Mouse (Mus musculus): ENCODE results near the gene 4930539E08Rik. TPM values are rescaled to one million over a fixed set of nuclear protein-coding genes. Genes with fewer than 3 reads are reported as not detected.

4930539E08Rik gene
- total RNA-seq, 2 experiments from 2014 or later = 0.96 to 1.4 TPM

DNA sequence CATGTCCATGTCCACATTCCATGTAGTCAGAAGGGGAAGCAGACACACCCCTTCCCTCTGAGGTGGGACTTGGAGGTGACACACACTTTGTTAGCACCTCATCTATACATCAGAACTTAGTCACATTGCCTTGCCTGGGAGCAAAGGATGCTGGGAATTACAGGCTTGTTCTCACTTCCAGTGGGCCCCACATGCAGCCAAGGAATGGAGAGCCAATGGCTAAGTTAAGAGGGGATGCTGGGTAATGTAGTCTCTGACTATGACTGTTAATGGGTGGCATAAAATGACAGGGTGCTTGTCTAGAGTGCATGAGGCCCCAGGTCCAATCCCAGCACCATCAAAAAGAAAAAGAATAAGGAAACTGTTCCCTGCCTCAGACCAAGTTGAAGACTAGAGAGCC lies 48.2 kb downstream of the 4930539E08Rik start:
- ATAC-seq (replicated peaks; ENCODE audit: poor library complexity) = no peak

DNA sequence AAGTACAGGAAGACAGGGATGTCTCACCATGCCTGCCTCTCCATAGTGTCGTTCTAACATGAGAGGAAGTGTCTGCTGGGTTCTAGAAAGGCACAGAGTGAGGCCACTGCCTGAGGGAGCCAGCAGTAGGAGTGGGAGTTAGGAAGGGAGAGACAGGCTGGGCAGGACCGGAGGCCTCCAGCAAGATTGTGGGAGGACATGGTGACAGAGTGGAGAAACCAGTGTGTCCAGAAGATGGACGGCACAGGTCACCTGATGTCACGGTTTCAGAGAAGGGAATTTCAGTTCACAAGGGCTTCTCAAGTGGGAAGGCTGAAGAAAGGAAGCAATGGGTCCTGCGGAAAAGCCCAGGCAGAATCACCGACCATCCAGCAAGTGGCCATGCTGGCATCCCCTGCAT lies 50.7 kb downstream of the 4930539E08Rik start:
- no peak for ATAC-seq (replicated peaks; ENCODE audit: poor library complexity)

DNA sequence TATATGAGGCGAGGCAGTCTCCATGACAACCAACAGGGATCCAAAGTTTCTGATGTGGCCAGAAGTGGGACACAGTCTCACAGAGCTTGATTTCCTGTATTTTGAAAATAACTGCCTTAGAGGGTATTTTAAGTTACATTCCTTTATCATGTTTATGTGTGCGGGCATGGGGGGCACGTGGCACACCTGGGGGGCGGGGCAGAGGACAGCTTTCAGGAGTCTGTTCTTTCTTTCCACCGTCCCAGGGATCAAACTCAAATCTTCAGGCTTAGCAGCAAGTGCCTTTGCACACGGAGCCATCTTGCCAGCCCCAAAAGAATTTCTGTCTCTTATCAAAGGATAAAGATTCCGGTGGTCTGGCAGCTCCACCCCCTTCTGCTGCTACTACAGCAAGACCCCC lies 51.2 kb downstream of the 4930539E08Rik start:
- no peak for ATAC-seq (replicated peaks; ENCODE audit: poor library complexity)

- no peak for ATAC-seq (replicated peaks; ENCODE audit: poor library complexity)
Observed at GRCm38 (mm10) chr17:28858205-28858604, 56.9 kb downstream of the 4930539E08Rik start, which contains the start of gene Pnpla1. Gene Pnpla1 (plus strand): TSS chr17:28858411.

DNA sequence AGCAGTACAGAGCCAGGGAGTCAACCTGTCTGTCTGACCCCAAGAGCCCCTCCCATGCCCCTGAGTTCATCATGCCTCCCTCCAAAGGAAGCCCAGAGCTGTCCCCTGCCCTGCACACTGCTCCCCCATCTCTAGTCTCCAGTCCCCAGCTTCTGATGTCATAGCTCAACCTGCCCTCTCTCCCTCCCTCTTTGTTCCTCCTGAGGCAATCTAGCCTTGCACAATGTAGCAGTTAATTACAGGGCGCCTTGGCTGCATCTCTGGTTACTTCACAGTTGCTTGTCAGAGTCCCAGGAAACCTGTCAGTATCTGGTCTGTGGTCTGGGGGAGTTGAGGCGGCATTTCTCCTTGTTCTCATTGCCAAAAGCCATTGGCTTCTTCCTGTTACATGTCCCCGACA lies 59.1 kb downstream of the 4930539E08Rik start:
- peak; percentile 88 for ATAC-seq (replicated peaks; ENCODE audit: poor library complexity)

- peak; percentile 29; the same call in 1 of the 2 replicates for ATAC-seq (replicated peaks; ENCODE audit: poor library complexity)
Observed at GRCm38 (mm10) chr17:28855166-28855885, 59.8 kb downstream of the 4930539E08Rik start.

GRCm38 (mm10) chr17:28854377-28854776 lies 60.7 kb downstream of the 4930539E08Rik start:
- peak; percentile 54 for ATAC-seq (replicated peaks; ENCODE audit: poor library complexity)

GRCm38 (mm10) chr17:28850511-28850910 lies 64.6 kb downstream of the 4930539E08Rik start:
- no peak for ATAC-seq (replicated peaks; ENCODE audit: poor library complexity)

DNA sequence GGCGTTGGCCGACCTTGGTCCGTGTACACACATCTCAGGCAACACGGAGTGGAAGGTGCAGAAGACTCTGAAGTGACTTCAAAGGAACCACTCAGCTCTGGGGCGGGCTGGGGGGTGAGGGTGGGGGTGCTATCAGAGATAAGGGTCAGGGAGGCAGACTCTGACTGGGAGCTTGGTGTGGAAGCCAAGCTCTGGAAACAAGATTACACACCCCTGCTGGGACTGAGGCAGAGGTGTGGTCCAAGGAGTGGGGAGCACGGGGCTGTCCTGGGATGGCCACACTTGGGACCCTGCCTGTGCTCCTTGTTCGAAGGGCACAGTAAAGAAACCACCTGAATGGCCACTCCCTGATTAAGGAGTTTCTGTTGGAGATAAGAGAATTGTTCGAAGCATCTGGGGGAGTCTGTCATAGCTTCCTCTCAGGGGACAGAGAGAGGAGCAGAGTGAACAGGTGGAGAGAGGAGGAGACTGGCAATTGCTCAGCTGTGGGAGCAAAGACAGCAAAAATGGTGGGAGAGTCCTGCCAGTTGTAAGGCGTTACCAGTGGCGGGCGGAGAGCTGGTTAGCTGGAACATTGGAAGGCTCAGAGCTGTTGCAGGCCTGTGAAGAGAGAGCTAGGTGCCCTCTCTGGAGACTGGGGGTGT lies 68.0 kb downstream of the 4930539E08Rik start:
- peak; percentile 76 for ATAC-seq (replicated peaks; ENCODE audit: poor library complexity)

Other genes with a start within 250 kb of the 4930539E08Rik start
- 1.3 and 3.0 TPM in 2 replicates for gene Slc26a8, start 225.1 kb downstream of the 4930539E08Rik start, total RNA-seq (2015)
- 0.21 and 1.5 TPM in 2 replicates for gene Slc26a8, start 225.1 kb downstream of the 4930539E08Rik start, total RNA-seq (2017)
- gene Mapk14, start 224.0 kb downstream of the 4930539E08Rik start, total RNA-seq (2015) = 111 TPM in 2 replicates
- 100 and 110 TPM in 2 replicates for gene Mapk14, start 224.0 kb downstream of the 4930539E08Rik start, total RNA-seq (2017)
- gene AC170998.1, start 189.2 kb downstream of the 4930539E08Rik start, total RNA-seq (2015) = 4.3 and 6.5 TPM in 2 replicates
- gene AC170998.1, start 189.2 kb downstream of the 4930539E08Rik start, total RNA-seq (2017) = 1.1 and 5.1 TPM in 2 replicates
- 1.3 and 2.2 TPM in 2 replicates for gene Mapk13, start 146.0 kb downstream of the 4930539E08Rik start, total RNA-seq (2015)
- 1.1 and 4.8 TPM in 2 replicates for gene Mapk13, start 146.0 kb downstream of the 4930539E08Rik start, total RNA-seq (2017)
- 29.5 and 29.9 TPM in 2 replicates for gene Brpf3, start 114.2 kb downstream of the 4930539E08Rik start, total RNA-seq (2015)
- gene Brpf3, start 114.2 kb downstream of the 4930539E08Rik start, total RNA-seq (2017) = 3.4 and 3.9 TPM in 2 replicates
- gene Pnpla1, start 56.9 kb downstream of the 4930539E08Rik start, total RNA-seq (2015) = 0.02 and 0.10 TPM in 2 replicates
- 0.14 TPM in 1 of 2 replicates, not detected in the other for gene Pnpla1, start 56.9 kb downstream of the 4930539E08Rik start, total RNA-seq (2017)
- 0.66 and 0.77 TPM in 2 replicates for gene Pxt1, start 28.5 kb upstream of the 4930539E08Rik start, total RNA-seq (2015)
- 0.27 TPM in 1 of 2 replicates, not detected in the other for gene Pxt1, start 28.5 kb upstream of the 4930539E08Rik start, total RNA-seq (2017)
- gene Kctd20, start 36.6 kb upstream of the 4930539E08Rik start, total RNA-seq (2015) = 74.0 and 89.7 TPM in 2 replicates
- gene Kctd20, start 36.6 kb upstream of the 4930539E08Rik start, total RNA-seq (2017) = 130 and 137 TPM in 2 replicates
- gene Stk38, start 92.7 kb upstream of the 4930539E08Rik start, total RNA-seq (2015) = 84.6 and 97.1 TPM in 2 replicates
- gene Stk38, start 92.7 kb upstream of the 4930539E08Rik start, total RNA-seq (2017) = 50.8 and 85.5 TPM in 2 replicates
- 486 and 506 TPM in 2 replicates for gene Srsf3, start 117.3 kb upstream of the 4930539E08Rik start, total RNA-seq (2015)
- 767 and 797 TPM in 2 replicates for gene Srsf3, start 117.3 kb upstream of the 4930539E08Rik start, total RNA-seq (2017)
- gene Cdkn1a, start 175.7 kb upstream of the 4930539E08Rik start, total RNA-seq (2015) = 7.8 and 11.4 TPM in 2 replicates
- 1.3 and 3.6 TPM in 2 replicates for gene Cdkn1a, start 175.7 kb upstream of the 4930539E08Rik start, total RNA-seq (2017)
- 188 and 202 TPM in 2 replicates for gene Rab44, start 198.8 kb upstream of the 4930539E08Rik start, total RNA-seq (2015)
- gene Rab44, start 198.8 kb upstream of the 4930539E08Rik start, total RNA-seq (2017) = 286 and 295 TPM in 2 replicates

Measured in megakaryocyte progenitor cell, adult 5-6 weeks (primary cell).